Mouse (Mus musculus) 3134 (cell line): ENCODE measurements around the gene Nxn.

Experiments
- DNase-seq: peaks from one replicate; pipeline ENCODE4 v3.0.0-alpha.2; 2011; ENCODE audit warnings: low spot score; ENCODE audit not compliant: insufficient read length; ENCODE audit errors: extremely low read depth

Nxn gene

GRCm38 (mm10) chr11:76268521-76269065 lies 130.3 kb downstream of the Nxn start:
- DNase-seq, result no peak

GRCm38 (mm10) chr11:76268001-76268459 lies 130.9 kb downstream of the Nxn start:
- DNase-seq, result no peak

- DNase-seq, result no peak
Measured at GRCm38 (mm10) chr11:76267550-76267949, 131.4 kb downstream of the Nxn start.

GRCm38 (mm10) chr11:76262611-76263351 lies 136.2 kb downstream of the Nxn start:
- DNase-seq, result no peak

GRCm38 (mm10) chr11:76261224-76261623 lies 137.7 kb downstream of the Nxn start:
- peak; percentile 24 for DNase-seq

- no peak for DNase-seq
Measured at GRCm38 (mm10) chr11:76260208-76261050, 138.5 kb downstream of the Nxn start.

- DNase-seq, result no peak
Measured at GRCm38 (mm10) chr11:76258511-76258910, 140.4 kb downstream of the Nxn start.

GRCm38 (mm10) chr11:76257386-76257785 lies 141.6 kb downstream of the Nxn start:
- no peak for DNase-seq

GRCm38 (mm10) chr11:76256129-76256528 lies 142.8 kb downstream of the Nxn start:
- DNase-seq, result no peak

GRCm38 (mm10) chr11:76255431-76256001 lies 143.4 kb downstream of the Nxn start:
- DNase-seq, result no peak

GRCm38 (mm10) chr11:76253918-76254264 lies 145.0 kb downstream of the Nxn start:
- DNase-seq, result no peak

GRCm38 (mm10) chr11:76253145-76253917 lies 145.6 kb downstream of the Nxn start:
- peak; percentile 31 for DNase-seq

- DNase-seq, result no peak
Measured at GRCm38 (mm10) chr11:76252036-76252435, 146.9 kb downstream of the Nxn start.

GRCm38 (mm10) chr11:76247239-76247638 lies 151.7 kb downstream of the Nxn start:
- no peak for DNase-seq

- no peak for DNase-seq
Measured at GRCm38 (mm10) chr11:76246439-76246838, 152.5 kb downstream of the Nxn start.

- DNase-seq, result no peak
Measured at GRCm38 (mm10) chr11:76243811-76244546, 155.0 kb downstream of the Nxn start.

GRCm38 (mm10) chr11:76242901-76243810 lies 155.8 kb downstream of the Nxn start, which contains the start of the genes Mrm3 and Glod4:
TSS of gene Mrm3 (plus strand) at chr11:76243715.
TSS of gene Glod4 (minus strand) at chr11:76243725.
- DNase-seq, result peak; percentile 90

GRCm38 (mm10) chr11:76239750-76240149 lies 159.2 kb downstream of the Nxn start:
- DNase-seq, result no peak

GRCm38 (mm10) chr11:76236136-76236535 lies 162.8 kb downstream of the Nxn start:
- peak; percentile 28 for DNase-seq
